Mouse (Mus musculus): ENCODE measurements around the gene Mzf1.
A peak's percentile ranks its signal among the peaks of the same experiment; 100 is the strongest.

DNA sequence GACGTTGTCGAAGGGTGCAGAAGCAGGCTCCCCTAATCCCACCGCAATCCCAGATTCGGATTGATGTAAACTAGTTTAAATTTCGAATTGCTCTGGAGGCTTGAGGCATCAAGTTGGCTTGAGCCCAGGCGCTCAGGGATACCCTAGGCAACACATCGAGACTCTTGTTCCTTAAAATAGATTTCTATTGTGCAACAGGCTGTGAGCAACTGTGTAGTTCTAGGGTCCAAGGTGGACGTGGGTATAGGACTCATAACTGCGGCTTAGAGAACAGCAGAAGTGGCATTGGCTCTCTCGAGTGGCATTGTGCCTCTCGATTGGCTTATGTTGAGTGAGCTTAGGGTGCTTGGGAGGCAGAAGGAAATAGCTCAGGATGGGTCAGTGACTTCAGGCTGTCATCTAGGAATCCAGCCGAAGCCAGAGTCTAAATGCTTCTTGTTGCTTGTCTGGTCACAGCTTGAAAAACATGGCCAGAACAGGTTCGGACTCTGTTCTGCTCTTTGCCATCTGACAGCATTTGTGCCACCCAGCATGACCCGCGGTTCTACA lies 15.9 kb downstream of the Mzf1 start:
- no peak for TF ChIP-seq CTCF (IDR thresholded peaks at IDR 0.05; ENCODE audit: low read depth)
- 0 out of 2 replicates have a peak, but pooled peaks have one; percentile 16 for TF ChIP-seq EP300 (IDR thresholded peaks at IDR 0.05; ENCODE audit: low read depth)
